Mouse (Mus musculus): ENCODE measurements around the gene B3gnt9.

B3gnt9 gene

DNA sequence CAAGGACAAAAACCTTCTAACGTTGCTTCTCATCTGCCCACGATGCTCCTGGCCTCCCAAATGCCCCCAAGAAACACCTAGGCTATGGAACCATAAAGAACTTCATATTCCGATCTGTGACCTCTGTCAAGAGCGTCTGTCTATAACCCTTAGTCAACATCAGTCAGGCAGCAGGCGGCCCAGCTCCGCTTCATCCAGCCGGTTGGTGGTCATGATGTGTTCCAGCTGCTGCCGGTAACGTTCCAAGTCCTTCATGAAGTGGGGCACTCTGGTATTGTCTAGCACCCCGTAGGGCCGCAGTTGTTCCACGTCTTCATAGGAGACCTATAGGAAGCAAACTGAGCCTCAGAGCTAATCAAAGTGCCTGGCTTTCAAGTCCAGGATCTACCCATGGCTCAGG is 26.9 kb upstream of the B3gnt9 start:
- DNase-seq: no peak

DNA sequence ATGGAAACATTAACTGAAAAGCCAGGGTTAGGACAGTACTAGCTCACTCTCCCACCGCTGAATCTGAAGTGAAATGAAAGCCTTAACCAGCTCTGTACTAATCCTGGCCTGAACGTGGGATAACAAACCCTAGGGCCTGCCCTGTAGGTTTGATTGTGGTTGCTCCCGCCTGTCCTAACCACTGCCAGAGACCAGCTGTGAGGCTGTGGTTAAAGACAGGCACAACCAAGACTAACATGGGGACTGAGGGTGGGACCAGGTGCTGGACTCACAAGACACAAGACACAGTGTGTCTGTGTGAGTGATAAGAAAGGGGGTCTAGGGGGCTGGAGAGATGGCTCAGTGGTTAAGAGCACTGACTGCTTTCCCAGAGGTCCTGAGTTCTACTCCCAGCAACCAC is 25.6 kb upstream of the B3gnt9 start:
- DNase-seq: no peak

DNA sequence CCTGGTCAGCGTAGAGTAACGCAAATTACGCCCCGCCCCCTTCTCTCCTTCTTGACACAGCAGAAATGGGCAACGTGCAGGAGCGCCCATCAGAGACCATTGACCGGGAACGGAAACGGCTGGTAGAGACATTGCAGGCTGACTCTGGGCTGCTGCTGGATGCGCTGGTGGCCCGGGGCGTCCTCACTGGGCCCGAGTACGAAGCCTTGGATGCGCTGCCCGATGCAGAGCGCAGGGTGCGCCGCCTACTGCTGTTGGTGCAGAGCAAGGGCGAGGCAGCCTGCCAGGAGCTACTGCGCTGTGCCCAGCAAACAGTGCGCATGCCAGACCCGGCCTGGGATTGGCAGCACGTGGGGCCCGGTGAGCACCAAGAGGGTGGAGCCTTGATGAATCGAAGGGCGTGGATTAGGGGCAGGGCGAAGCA is 24.0 kb upstream of the B3gnt9 start:
- DNase-seq: peak; percentile 70

DNA sequence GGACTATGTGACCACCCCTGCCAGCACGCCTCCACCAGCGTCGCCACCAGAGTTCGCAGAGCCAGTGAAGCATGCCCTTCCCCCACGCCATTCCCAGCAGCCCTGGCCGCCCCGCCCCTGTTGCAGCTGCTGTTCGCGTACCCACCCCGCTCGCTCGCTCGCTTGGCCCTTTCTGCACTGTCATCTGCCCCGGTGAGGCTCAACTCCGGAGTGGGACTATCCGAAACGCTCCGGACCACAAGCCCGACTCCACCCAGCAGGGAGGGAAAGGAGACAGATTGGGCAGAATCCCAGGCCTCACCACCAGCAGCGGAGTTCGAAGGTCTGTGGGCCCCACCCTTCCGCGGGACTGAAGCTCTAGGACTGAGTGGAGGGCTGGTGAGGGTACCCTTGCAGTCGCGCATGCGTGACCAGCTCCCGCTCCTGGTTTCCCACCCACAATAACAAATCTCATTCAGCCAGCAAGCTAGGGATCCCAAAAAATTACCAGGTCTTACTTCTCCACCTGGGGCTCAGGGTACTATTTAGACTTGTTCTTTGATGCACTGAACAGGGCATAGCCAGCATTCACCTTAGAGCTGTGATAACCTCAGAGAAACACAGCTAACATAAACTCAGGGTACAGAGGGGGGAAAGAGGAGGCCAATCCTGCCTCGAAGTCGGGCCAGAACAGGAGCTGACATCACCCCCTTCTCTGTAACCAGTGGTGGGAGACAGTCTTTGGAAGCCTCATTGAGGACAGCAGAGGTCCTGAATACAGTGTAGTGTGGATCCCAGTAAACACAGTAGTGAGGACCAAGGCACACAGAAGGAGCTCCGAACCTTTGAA is 21.6 kb upstream of the B3gnt9 start:
- DNase-seq: peak; percentile 76

DNA sequence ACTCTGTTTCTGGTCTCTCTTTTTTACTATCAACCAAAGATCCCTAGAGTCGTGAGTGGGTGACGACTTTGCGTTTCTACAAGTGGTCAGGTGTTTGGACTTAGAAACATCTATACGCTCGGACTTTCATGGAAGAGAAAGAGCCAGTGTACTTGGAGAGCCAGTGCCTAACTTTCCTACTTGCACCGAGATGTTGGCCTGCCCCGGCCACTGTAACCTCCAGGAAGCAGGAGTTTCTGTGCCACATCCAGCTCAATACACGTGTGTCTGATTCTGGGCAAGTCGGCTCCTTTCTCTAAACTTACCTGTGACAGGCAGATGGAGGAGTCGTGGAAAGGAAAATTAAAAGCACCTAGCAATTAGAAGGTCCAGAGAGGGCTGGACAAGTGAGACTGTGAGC is 20.9 kb upstream of the B3gnt9 start, which contains the start of gene Nol3:
Nol3 (plus strand) TSS at position 301 of the 400 bp plus-strand sequence.
- no peak for DNase-seq

DNA sequence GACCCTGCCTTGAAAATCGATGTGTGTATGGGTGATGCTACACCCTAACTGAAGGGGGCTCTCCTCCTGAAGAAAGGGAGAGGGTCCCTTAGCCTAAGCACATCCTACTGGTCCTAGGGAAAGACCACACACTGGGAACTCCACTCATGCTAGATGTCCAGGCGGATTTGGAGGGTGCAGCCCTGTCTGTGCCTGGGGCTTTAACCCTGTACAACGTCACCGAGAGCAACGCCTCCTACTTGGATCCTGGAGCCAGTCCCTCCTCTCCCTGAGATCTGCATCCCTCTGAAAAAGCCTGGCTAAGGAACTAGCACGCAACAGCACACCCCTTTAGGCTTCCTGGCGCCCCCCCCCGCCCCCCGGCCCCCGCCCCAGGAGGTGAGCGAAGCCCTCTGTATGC is 20.4 kb upstream of the B3gnt9 start:
- no peak for DNase-seq

DNA sequence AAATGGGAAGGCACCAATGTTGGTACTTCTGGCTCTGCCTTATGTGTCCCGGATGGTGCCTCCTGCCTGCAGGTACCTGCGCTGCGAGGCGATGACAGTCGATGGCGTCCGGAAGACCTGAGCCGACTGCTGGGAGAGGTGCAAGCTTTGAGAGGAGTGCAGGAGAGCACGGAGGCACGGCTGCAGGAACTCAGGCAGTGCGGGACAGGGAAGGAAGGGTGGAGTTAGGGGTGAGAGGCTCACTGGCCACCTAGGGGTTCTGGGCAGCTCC is 15.9 kb upstream of the B3gnt9 start:
- DNase-seq: no peak

DNA sequence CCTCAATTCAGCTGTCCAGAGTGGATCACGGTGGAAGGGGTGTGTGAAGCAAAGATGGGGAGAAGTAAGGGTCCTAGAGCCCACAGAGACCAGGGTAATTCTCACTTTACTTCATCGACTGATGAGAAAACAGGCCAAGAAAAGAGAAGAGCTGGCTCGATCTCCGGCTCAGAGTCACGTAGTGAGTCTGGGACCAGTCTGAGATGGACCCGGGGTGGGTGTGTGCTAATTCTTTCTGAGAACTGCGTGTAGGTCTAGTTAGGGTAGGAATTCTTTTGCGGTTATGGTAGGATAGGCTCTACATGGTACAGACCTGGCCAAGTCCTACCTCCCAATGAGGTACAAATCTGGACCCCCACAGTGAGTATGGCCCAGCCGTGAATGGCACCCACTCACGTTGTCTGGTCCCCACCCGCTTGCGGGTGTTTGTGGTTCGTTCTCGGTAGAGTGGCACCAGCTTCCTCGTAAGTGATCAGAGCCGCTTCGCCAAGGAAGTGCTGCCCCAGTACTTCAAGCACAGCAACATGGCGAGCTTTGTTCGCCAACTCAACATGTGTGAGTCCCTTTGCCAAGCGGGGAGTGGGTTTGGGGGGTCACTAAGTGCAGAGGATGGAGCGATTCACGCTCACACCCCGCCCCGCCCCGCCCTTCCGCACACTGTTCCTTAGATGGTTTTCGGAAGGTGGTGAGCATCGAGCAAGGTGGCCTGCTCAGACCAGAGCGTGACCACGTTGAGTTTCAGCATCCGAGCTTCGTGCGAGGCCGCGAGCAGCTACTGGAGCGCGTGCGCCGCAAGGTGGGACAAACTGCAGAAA is 15.4 kb upstream of the B3gnt9 start:
- DNase-seq: no peak

DNA sequence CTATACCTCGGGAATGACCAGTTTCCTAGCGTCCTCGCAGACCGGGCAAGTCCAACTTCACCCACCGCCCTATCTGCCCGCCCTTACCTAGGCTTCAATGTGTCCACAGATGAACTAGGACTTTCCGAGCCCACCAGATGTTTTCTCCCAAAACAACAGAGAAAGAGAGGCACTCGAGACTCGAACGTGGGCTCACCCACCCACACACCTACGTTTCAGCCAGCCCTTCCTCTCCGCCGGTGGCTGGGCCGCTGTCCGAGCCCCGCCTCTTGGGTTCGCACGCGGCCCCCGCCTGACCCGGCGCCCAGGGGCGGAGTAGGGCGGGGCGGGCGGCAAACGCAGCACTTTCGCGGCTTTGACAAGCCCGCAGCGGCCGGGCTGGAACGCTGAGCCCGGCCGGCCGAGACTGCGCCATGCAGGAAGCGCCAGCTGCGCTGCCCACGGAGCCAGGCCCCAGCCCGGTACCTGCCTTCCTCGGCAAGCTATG is 14.6 kb upstream of the B3gnt9 start, which contains the start of gene Hsf4:
Hsf4 (plus strand) TSS at position 341 of the 487 bp plus-strand sequence.
- DNase-seq: peak; percentile 44

DNA sequence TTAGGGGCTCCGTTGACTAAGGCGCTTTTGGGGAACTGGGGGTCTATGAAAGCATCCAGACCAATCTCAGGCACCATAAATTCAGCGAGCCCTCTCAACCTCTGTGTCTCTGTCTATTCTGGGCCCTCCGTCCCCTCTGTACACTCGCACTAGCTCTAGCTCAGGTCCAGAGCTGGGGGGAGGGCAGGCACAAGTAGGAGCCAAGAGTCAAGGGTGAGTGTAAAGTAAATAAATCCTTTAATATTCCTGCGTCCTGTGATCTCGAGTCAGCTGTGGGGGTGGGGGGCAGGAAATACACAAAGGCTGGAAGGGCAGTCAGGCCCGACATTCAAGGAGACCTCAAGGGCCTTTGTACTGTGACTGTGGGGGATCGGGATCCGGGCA is 14.1 kb upstream of the B3gnt9 start:
- DNase-seq: no peak

DNA sequence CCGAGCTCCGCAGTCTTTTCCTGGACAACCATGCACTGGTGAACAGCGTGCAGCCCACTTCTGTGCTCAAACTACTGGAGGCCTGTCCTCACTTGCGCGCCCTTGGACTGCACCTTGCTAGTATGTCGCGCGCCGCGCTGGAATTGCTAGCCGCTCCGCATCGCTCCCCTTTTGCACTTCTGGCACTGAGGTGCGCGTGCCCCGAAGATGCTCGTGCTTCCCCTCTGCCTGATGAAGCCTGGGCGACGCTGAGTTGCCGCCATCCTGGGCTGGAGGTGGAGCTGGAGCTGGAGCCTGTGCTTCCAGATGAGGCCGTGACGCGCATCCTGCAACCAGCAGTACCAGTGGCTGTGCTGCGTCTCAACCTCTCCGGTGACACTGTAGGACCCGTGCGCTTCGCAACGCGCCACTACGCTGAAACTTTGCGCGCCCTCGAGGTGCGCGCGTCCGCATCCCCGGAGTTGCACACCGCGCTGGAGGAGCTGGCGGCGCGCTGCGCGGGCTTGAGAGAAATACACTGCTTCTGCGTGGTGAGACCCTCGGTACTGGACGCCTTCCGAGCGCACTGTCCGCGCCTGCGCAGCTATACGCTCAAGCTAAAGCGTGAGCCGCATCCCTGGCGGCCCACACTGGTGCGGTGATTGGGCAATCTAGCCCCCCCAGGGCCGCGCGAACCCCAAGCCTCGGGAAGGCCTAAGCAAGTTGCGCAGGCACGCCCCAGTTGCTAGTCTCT is 13.6 kb upstream of the B3gnt9 start:
- peak; percentile 89 for DNase-seq

DNA sequence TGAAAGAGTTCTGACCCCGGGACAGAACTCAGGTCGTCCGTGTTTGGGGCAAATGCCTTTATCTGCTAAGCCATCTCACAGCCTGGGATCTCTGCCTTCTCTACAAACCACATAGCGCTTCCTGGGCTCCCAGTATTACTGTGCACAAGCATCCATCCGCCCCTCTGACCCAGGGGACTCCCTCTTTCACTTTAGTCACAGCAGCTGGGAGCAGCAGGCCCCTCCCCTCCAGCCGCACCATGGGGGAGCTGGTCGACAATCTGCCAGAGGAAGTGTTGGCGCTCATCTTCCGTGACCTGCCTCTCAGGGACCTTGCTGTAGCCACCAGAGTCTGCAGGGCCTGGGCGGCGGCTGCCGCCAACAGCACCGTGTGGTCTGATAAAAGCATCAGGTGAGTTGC is 11.8 kb upstream of the B3gnt9 start:
- no peak for DNase-seq

DNA sequence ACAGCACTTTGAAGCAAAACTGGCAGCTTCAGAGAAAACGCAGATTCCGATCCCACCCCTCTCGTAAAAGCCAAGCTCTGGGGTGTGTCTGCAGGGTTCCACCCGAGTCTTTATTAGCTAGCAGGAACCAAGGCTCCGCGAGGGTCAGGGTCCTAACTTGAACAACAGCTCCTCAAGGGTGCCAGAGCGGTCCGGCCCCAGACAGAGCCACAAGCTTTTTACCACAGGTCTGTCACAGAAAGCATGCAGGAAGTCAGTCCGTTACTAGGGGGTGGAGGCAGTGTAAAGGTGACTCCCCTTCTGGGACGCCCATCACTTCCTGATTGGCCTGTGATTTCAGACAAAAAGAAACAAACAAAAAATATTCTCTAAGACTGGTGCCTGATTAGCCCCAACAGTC is 10.2 kb upstream of the B3gnt9 start:
- DNase-seq: no peak

DNA sequence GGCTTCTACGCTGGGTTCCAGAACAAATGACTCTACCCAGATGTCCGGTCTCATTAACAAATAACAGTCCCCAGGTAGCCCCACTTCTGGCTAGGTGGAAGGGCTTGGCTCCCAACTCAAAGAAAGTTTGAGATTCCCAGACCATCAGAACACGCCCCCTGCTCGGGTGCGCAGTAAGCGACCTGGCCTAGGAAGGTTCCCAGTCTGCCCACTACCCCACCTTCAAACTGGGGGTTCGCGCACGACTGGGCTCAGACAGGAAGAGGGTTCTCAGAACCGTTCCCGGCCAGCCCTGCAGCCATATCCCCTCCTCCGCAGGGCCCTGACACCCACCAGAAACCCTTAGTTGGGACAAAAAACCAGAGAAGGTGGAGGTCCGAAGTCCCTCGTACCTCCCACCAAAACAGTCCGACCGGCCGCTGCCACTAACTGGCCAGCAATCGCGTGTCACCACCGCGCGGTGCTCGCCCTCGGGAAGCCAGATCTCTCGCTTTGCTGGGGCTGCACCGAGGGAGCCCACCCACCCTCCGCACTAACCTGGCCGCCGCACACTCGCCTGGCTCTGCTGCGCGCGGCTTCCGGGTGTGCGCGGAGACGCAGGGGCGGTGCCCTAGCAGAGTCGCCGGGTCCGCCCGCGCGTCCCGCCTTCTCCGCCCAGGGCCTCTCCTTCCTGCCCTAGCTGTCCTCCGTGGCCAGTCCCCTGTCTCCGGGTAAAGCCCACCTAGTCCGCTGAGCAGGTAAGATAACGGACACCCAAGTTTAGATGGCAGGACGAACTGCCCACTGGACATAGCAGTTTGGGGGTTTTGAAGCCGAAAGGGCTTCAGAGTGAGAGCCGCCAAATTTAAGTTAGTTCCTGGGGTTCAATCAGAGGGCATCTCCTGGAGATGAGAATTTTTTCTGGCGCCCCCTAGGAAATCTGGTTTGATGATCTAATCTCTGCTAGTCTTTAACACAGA is 9.3 kb upstream of the B3gnt9 start, which contains the start of the genes Tradd and Fbxl8:
Tradd (minus strand) TSS at position 586 of the 959 bp plus-strand sequence.
Fbxl8 (plus strand) TSS at position 625 of the 959 bp plus-strand sequence.
- DNase-seq: peak; percentile 70

DNA sequence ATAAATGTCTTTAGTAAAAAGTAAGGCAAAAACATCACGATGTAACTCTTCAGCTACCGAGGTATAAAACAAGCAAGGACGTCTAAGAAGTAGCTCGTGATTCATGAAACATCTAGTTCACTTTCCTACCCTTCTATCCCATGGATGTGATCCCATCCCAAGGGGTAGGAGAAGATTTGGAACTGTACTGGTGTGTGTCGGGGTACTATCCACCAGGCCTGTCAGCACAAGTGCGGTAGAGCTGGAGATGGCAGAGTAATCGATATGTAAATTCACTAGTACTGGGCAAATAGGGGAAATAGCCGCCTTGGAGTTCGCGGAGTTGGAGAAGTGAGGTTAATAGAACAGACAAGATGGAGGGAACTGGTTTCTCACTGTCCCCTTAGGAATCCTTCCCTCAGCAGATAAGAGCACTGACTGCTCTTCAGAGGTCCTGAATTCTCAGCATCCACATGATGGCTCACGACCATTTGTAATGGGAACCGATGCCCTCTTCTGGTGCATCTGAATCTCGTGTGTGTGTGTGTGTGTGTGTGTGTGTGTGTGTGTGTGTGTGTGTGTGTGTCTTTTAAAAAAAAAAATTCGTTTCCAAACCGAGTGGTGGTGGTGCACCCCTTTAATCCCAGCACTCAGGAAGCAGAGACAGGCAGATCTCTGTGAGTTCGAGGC is 8.4 kb upstream of the B3gnt9 start:
- DNase-seq: no peak

DNA sequence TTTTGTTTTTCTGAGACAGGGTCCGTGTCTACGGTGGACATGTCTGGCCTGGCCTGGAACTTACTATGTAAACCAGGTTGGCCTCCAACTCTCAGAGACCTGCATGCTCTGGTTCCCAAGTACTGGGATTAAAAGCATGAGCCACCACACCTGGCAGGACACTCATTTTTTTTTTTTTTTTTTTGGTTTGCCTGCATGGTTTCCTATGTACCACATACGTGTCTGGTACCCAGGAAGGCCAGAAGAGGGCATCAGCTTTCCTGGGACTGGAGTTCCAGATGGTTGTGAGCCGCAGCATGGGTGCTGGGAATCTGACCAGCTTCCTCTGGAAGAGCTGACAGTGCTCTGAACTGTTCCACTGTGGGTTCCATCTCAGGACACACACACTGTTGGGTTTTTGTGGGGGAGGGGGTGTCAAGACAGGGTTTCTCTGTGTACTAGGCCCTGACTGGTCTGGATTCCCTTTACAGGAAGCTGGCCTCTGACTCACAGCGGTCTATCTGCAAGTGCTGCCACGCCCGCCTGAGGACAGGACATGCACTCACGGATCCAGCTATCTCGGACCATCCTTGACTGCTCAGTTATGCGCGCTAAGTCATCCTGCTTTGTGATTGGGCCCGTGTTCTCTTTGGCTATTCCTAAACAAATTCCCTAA is 6.5 kb upstream of the B3gnt9 start:
- DNase-seq: no peak

DNA sequence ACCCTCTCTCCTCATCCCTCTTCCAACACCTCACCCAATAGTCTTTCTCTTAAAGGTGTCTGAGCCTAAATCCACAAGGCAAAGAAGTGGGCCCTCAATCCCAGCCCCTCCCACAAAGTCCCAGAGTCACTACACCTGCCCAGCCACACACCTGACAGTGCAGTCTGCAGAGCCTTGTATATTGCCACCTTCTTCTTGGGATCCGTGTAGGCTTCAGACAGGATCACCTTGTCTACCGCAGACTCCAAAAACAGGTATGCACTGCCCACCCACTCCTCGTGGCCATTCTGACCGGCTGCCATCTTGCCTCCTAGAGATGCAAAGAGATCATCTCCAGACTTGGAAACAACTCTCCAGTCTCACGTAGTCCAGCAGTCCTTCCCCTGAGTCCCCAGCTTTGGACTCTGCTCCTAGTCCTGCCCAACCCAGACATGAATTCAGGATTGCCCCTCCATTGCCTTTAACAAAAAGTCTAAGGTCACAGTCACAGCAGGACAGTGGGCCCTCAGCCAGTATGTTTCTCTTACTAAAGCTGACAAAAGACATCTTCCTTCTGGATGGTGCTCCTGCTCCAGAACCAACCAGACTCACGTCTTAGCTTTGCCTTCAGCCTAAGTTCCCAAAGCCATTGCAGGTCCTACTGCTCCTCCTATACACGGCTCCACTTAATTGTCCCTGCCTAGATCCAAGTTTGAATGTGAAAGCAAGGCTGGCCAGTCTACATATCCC is 5.6 kb upstream of the B3gnt9 start:
- no peak for DNase-seq

DNA sequence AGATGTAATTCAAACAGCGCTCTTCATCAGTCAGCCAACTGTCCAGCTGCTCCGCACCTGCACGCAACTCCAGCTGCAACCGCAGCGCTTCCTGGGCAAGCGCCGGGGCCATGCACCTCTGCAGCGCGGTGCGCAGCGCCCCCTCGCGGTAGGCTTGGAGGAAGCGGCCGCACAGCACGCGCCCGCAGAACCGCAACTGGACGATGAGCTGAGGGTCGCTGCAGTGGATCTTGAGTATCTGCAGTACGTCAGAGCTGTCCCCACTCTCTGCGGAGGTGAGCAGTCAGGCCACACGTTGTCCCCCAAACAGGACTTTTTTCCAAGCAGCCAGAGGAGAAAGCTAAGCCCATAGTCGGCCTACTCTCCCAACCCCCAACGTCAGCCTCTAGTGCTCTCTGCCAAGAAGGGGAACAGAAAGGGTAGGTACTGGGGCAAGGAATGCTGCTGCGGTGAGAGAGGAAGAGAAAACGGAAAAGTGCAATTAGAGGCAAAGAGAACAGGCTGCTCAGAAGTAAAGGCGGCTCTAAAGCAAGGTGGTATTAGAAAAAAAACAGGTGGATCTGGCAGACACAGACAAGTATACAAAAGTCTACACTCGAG is 4.9 kb upstream of the B3gnt9 start:
- peak; percentile 85 for DNase-seq

DNA sequence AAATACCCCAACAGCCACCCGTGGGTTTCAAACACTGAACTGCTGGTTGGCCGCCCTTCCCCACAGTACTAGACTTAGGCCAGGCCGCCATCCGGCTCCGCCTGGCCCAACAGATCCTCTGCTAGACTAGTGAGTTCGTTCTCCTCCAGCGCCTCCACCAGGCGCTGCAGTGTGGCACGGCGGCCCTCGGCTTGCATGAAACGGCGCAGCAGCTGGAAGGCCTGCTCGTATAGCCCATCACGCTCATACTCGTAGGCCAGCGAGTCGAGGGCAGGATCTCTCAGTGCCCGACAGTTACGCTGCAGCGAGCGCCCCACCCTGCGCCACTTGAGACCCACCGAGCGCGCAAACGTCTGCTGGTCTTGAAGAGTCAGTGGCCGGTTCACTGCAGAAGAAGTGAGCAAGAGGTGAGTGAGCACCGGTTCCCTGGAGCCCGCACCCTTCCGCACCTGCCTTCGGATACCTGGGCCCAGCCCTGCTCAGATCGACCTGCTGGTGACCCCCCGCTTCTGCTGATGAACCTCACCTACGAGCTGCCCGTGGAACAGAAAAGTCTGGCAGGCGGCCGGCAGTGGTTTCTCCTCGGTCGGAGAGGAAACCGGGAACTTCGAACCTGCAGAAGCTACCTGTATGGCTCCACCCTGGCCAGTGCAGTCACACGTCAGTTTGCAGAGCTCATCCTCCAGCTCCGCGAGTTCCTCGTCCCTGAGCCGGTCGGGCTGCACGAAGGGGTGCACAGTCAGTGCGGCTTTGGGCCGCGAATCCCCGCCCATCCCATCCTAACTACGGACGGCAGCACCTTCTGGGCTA is 4.2 kb upstream of the B3gnt9 start:
- DNase-seq: peak; percentile 69

All from retina, postnatal 1 day (tissue).